In genomic region chr3:153395351-153395750, GRCm38 (mm10) we compare ENCODE assay signal across 16 mouse cellular contexts.
"Had no signal": no experiment of that assay in that cellular context is flagged by ENCODE, and none has a peak within 500 bp of the region (broad histone marks: within the 10 kb centered on the region; RNA-seq: fewer than 3 reads in every experiment).

No protein-coding gene starts in this region.

- DNase-seq: cerebellum, adult 9-10 months; cerebellum, adult 9-11 months; embryo, embryonic 11 days; forebrain, postnatal 0 days; gastrocnemius, adult 2 months; gastrocnemius, postnatal 10 days; gastrocnemius, postnatal 14 days; gastrocnemius, postnatal 25 days; gastrocnemius, postnatal 36 days; heart, adult 11 months; heart, adult 18-20 months; heart, adult 2 months had no signal

- ATAC-seq: forebrain, embryonic 13.5 days; forebrain, embryonic 14.5 days; forebrain, embryonic 15.5 days; forebrain, embryonic 16.5 days; forebrain, postnatal 0 days had no signal
